Mouse (Mus musculus): ENCODE data around the gene Furin.

Furin gene

GRCm38 (mm10) chr7:80429661-80430060, 24.4 kb upstream of the Furin start:
- DNase-seq (ENCODE audit: extremely low spot score, low read depth, low spot score) = no peak

- DNase-seq (ENCODE audit: extremely low spot score, low read depth, low spot score) = no peak
Observed at GRCm38 (mm10) chr7:80427730-80428129, 22.5 kb upstream of the Furin start.

- DNase-seq (ENCODE audit: extremely low spot score, low read depth, low spot score) = no peak
Observed at GRCm38 (mm10) chr7:80426363-80426762, 21.1 kb upstream of the Furin start.

- no peak for DNase-seq (ENCODE audit: extremely low spot score, low read depth, low spot score)
Observed at GRCm38 (mm10) chr7:80424722-80425121, 19.5 kb upstream of the Furin start.

GRCm38 (mm10) chr7:80422759-80423480, 17.7 kb upstream of the Furin start:
- no peak for DNase-seq (ENCODE audit: extremely low spot score, low read depth, low spot score)

- no peak for DNase-seq (ENCODE audit: extremely low spot score, low read depth, low spot score)
Observed at GRCm38 (mm10) chr7:80421576-80421975, 16.3 kb upstream of the Furin start.

- DNase-seq (ENCODE audit: extremely low spot score, low read depth, low spot score) = no peak
Observed at GRCm38 (mm10) chr7:80420586-80420985, 15.3 kb upstream of the Furin start.

GRCm38 (mm10) chr7:80419278-80419677, 14.0 kb upstream of the Furin start:
- DNase-seq (ENCODE audit: extremely low spot score, low read depth, low spot score) = no peak

GRCm38 (mm10) chr7:80418036-80418435, 12.8 kb upstream of the Furin start:
- DNase-seq (ENCODE audit: extremely low spot score, low read depth, low spot score) = no peak

GRCm38 (mm10) chr7:80417601-80418000, 12.4 kb upstream of the Furin start:
- DNase-seq (ENCODE audit: extremely low spot score, low read depth, low spot score) = no peak

GRCm38 (mm10) chr7:80416969-80417368, 11.7 kb upstream of the Furin start:
- DNase-seq (ENCODE audit: extremely low spot score, low read depth, low spot score) = no peak

- no peak for DNase-seq (ENCODE audit: extremely low spot score, low read depth, low spot score)
Observed at GRCm38 (mm10) chr7:80414303-80414855, 9.1 kb upstream of the Furin start.

- no peak for DNase-seq (ENCODE audit: extremely low spot score, low read depth, low spot score)
Observed at GRCm38 (mm10) chr7:80413512-80414302, 8.5 kb upstream of the Furin start.

- DNase-seq (ENCODE audit: extremely low spot score, low read depth, low spot score) = no peak
Observed at GRCm38 (mm10) chr7:80412781-80413180, 7.5 kb upstream of the Furin start.

GRCm38 (mm10) chr7:80412279-80412678, 7.0 kb upstream of the Furin start:
- DNase-seq (ENCODE audit: extremely low spot score, low read depth, low spot score) = no peak

GRCm38 (mm10) chr7:80410380-80410779, 5.1 kb upstream of the Furin start:
- no peak for DNase-seq (ENCODE audit: extremely low spot score, low read depth, low spot score)

- DNase-seq (ENCODE audit: extremely low spot score, low read depth, low spot score) = no peak
Observed at GRCm38 (mm10) chr7:80407712-80408111, 2.5 kb upstream of the Furin start.

- DNase-seq (ENCODE audit: extremely low spot score, low read depth, low spot score) = no peak
Observed at GRCm38 (mm10) chr7:80406186-80406585, 950 bp upstream of the Furin start.

GRCm38 (mm10) chr7:80404101-80404894, 938 bp downstream of the Furin start:
- no peak for DNase-seq (ENCODE audit: extremely low spot score, low read depth, low spot score)

GRCm38 (mm10) chr7:80403551-80403950, 1.7 kb downstream of the Furin start:
- no peak for DNase-seq (ENCODE audit: extremely low spot score, low read depth, low spot score)

- DNase-seq (ENCODE audit: extremely low spot score, low read depth, low spot score) = no peak
Observed at GRCm38 (mm10) chr7:80402651-80403321, 2.5 kb downstream of the Furin start.

Measured in hindlimb bud, embryonic 11.5 days (tissue).